Mouse (Mus musculus) left cerebral cortex, postnatal 36 days (tissue): ENCODE results near the gene Nkd2. TPM values are rescaled to one million over a fixed set of nuclear protein-coding genes. Genes with fewer than 3 reads are reported as not detected.

Experiments used
- total RNA-seq, 2 experiments: library from RNA; stranded (reverse); gene quantifications; 2 replicates each; pipeline ENCODE4 v1.2.3; 2021

Gene Nkd2
- total RNA-seq, 2 experiments from 2014 or later, result 2.4 to 3.2 TPM

Other genes starting within 250 kb of the Nkd2 start
- 100 to 1,000 TPM; 122 to 134 TPM for gene Clptm1l, start 243.6 kb downstream of the Nkd2 start, total RNA-seq
- gene Tert, start 220.7 kb downstream of the Nkd2 start, total RNA-seq, result 1 to 10 TPM; 2.2 to 3.1 TPM
- not detected for gene Slc6a18, start 169.6 kb downstream of the Nkd2 start, total RNA-seq
- under 1 TPM in 1 of 2 experiments, not detected in 1; 0.15 TPM for gene Slc6a19, start 142.8 kb downstream of the Nkd2 start, total RNA-seq
- gene Slc12a7, start 114.5 kb downstream of the Nkd2 start, total RNA-seq, result 1 to 10 TPM; 3.6 to 3.8 TPM
- gene Trip13, start 90.2 kb upstream of the Nkd2 start, total RNA-seq, result 1 to 10 TPM; 1.3 to 1.4 TPM
- gene Brd9, start 90.2 kb upstream of the Nkd2 start, total RNA-seq, result 10 to 100 TPM; 71.1 to 83.8 TPM
- gene Zdhhc11, start 116.2 kb upstream of the Nkd2 start, total RNA-seq, result not detected
- gene Tppp, start 161.8 kb upstream of the Nkd2 start, total RNA-seq, result 100 to 1,000 TPM; 340 to 404 TPM
- 1 to 10 TPM; 1.6 to 2.2 TPM for gene Cep72, start 214.7 kb upstream of the Nkd2 start, total RNA-seq